Mouse (Mus musculus) erythroblast, embryonic 14.5 days (primary cell): ENCODE measurements around the gene Lsm14b.

Experiments used
- GATA1 ChIP-seq: IDR thresholded peaks from 2 replicates; pipeline ENCODE4 v1.6.1; 2012; ENCODE audit warnings: low read length, inconsistent platforms, mixed read lengths
- TAL1 ChIP-seq: IDR thresholded peaks from 3 replicates; pipeline ENCODE4 v1.6.1; 2012; ENCODE audit warnings: low read length, inconsistent platforms, mixed read lengths

GRCm38 (mm10) chr2:179978250-179978649, 46.5 kb upstream of the Lsm14b start:
- TF ChIP-seq GATA1 (no peak), TAL1 (no peak)
